21 mouse cellular contexts compared by ENCODE assay signal in genomic region chr7:65060163-65060799, GRCm38 (mm10).
DNase-seq lines count a peak whose midpoint lies in the region; ATAC-seq lines count a peak whose summit lies in the region.
"Had no signal": no experiment of that assay in that cellular context is flagged by ENCODE, and none has a peak within 500 bp of the region (broad histone marks: within the 10 kb centered on the region; RNA-seq: fewer than 3 reads in every experiment).

No protein-coding gene starts in this region.

- no peak overlapping the region for H3K27ac ChIP-seq in hindbrain, embryonic 12.5 days
- H3K27ac ChIP-seq in hindbrain, embryonic 10.5 days = no peak overlapping the region
- H3K27ac ChIP-seq in lung, embryonic 16.5 days (ENCODE audit: low read length) = no peak overlapping the region
- H3K27ac ChIP-seq in forebrain, embryonic 16.5 days (ENCODE audit: low read length) = no peak overlapping the region
- no peak overlapping the region for H3K27ac ChIP-seq in neural tube, embryonic 14.5 days (ENCODE audit: low read depth, low read length)
- H3K27ac ChIP-seq: embryonic facial prominence, embryonic 10.5 days; gastrocnemius, adult 2 months; heart, adult 2 months; limb, embryonic 15.5 days had no signal

- no peaks in the 10 kb centered on the region for H3K9me3 ChIP-seq in hindbrain, embryonic 12.5 days (replicated peaks)
- no peaks in the 10 kb centered on the region for H3K9me3 ChIP-seq in hindbrain, embryonic 10.5 days
- no peaks in the 10 kb centered on the region for H3K9me3 ChIP-seq in lung, embryonic 16.5 days (ENCODE audit: control insufficient read depth, low read length)
- H3K9me3 ChIP-seq in forebrain, embryonic 16.5 days (ENCODE audit: control insufficient read depth, low read length) = no peaks in the 10 kb centered on the region
- no peaks in the 10 kb centered on the region for H3K9me3 ChIP-seq in neural tube, embryonic 14.5 days (ENCODE audit: control insufficient read depth, low read length)
- H3K9me3 ChIP-seq: embryonic facial prominence, embryonic 10.5 days; limb, embryonic 15.5 days had no signal

- no peak overlapping the region for H3K9ac ChIP-seq in hindbrain, embryonic 12.5 days
- H3K9ac ChIP-seq in lung, embryonic 16.5 days (ENCODE audit: low read length) = no peak overlapping the region
- no peak overlapping the region for H3K9ac ChIP-seq in forebrain, embryonic 16.5 days (replicated peaks; ENCODE audit: low read depth, low read length)
- H3K9ac ChIP-seq in neural tube, embryonic 14.5 days (replicated peaks; ENCODE audit: low read depth, low read length) = no peak overlapping the region
- H3K9ac ChIP-seq: limb, embryonic 15.5 days had no signal

- no peaks in the 10 kb centered on the region for H3K36me3 ChIP-seq in hindbrain, embryonic 12.5 days
- no peaks in the 10 kb centered on the region for H3K36me3 ChIP-seq in hindbrain, embryonic 10.5 days
- no peaks in the 10 kb centered on the region for H3K36me3 ChIP-seq in lung, embryonic 16.5 days (ENCODE audit: control insufficient read depth, insufficient read depth, low read length)
- H3K36me3 ChIP-seq in forebrain, embryonic 16.5 days (ENCODE audit: control insufficient read depth, insufficient read depth) = no peaks in the 10 kb centered on the region
- H3K36me3 ChIP-seq in neural tube, embryonic 14.5 days (ENCODE audit: control insufficient read depth, insufficient read depth, low read length) = no peaks in the 10 kb centered on the region
- H3K36me3 ChIP-seq: embryonic facial prominence, embryonic 10.5 days; limb, embryonic 15.5 days had no signal

- no peak for DNase-seq in hindbrain, embryonic 10.5 days (ENCODE audit: low spot score)
- DNase-seq in lung, postnatal 10 days = no peak
- DNase-seq in urinary bladder, adult 18-20 months (ENCODE audit: low spot score in 2 of 2) = no peak
- no peak for DNase-seq in gastrocnemius, postnatal 14 days
- DNase-seq: cerebellum, adult 11-12 months; cerebellum, postnatal 36 days; gastrocnemius, adult 2 months; heart, adult 2 months; heart, postnatal 10 days; kidney, adult 11 months; lung, adult 2 months had no signal

- peak; percentile 38; the same call in 1 of the 2 replicates for ATAC-seq in hindbrain, embryonic 12.5 days (ENCODE audit: low FRiP score)
- peak; percentile 34; the same call in 1 of the 2 replicates for ATAC-seq in lung, embryonic 16.5 days (ENCODE audit: low read depth)
- peak; percentile 80 for ATAC-seq in forebrain, embryonic 16.5 days
- ATAC-seq in neural tube, embryonic 14.5 days (ENCODE audit: low read depth) = peak; percentile 65; the same call in 1 of the 2 replicates
- ATAC-seq: midbrain, embryonic 16.5 days; Patski had no signal

- 0 out of 2 replicates have a peak, but pooled peaks cover 8% of the 10 kb centered on the region for H3K4me1 ChIP-seq in hindbrain, embryonic 12.5 days
- peaks cover 15% of the 10 kb centered on the region for H3K4me1 ChIP-seq in hindbrain, embryonic 10.5 days (replicated peaks)
- H3K4me1 ChIP-seq in lung, embryonic 16.5 days (replicated peaks; ENCODE audit: control insufficient read depth, insufficient read depth, low read length) = no peaks in the 10 kb centered on the region
- H3K4me1 ChIP-seq in forebrain, embryonic 16.5 days (replicated peaks; ENCODE audit: control insufficient read depth, insufficient read depth, low read length) = no peaks in the 10 kb centered on the region
- H3K4me1 ChIP-seq in neural tube, embryonic 14.5 days (ENCODE audit: control insufficient read depth, insufficient read depth, low read length) = no peaks in the 10 kb centered on the region
- H3K4me1 ChIP-seq: limb, embryonic 15.5 days had no signal

- intact Hi-C loops in gastrocnemius, postnatal 14 days (cut with DNase I; ENCODE audit: low total_unique reads) = no loop called here

- 78% methylated on average over 7 of the region's 7 CpGs for WGBS in hindbrain, embryonic 12.5 days
- 78% methylated on average over 7 of the region's 7 CpGs for WGBS in hindbrain, embryonic 10.5 days
- 59% methylated on average over 7 of the region's 7 CpGs for WGBS in lung, embryonic 16.5 days
- WGBS in forebrain, embryonic 16.5 days = 39% methylated on average over 7 of the region's 7 CpGs
- 65% methylated on average over 7 of the region's 7 CpGs for whole genome bisulfite sequencing in neural tube, embryonic 14.5 days

- H3K4me3 ChIP-seq in hindbrain, embryonic 12.5 days = no peak overlapping the region
- H3K4me3 ChIP-seq in hindbrain, embryonic 10.5 days = no peak overlapping the region
- no peak overlapping the region for H3K4me3 ChIP-seq in lung, embryonic 16.5 days (ENCODE audit: low read length)
- H3K4me3 ChIP-seq in forebrain, embryonic 16.5 days (replicated peaks; ENCODE audit: low read length) = no peak overlapping the region
- no peak overlapping the region for H3K4me3 ChIP-seq in neural tube, embryonic 14.5 days (ENCODE audit: low read depth, low read length)
- H3K4me3 ChIP-seq: embryonic facial prominence, embryonic 10.5 days; erythroblast, embryonic 14.5 days; gastrocnemius, adult 2 months; heart, adult 2 months; layer of hippocampus, adult 2 months; limb, embryonic 15.5 days had no signal

- H3K27me3 ChIP-seq in hindbrain, embryonic 12.5 days = no peaks in the 10 kb centered on the region
- H3K27me3 ChIP-seq in hindbrain, embryonic 10.5 days (ENCODE audit: insufficient read depth, poor library complexity, severe bottlenecking) = no peaks in the 10 kb centered on the region; the same call in 1 of the 2 replicates
- no peaks in the 10 kb centered on the region for H3K27me3 ChIP-seq in lung, embryonic 16.5 days (ENCODE audit: control insufficient read depth, insufficient read depth, low read depth, low read length)
- no peaks in the 10 kb centered on the region for H3K27me3 ChIP-seq in forebrain, embryonic 16.5 days (replicated peaks; ENCODE audit: control insufficient read depth, insufficient read depth, low read length)
- no peaks in the 10 kb centered on the region for H3K27me3 ChIP-seq in neural tube, embryonic 14.5 days (ENCODE audit: control insufficient read depth, insufficient read depth, low read length)
- H3K27me3 ChIP-seq: limb, embryonic 15.5 days; Patski had no signal

- no peak overlapping the region for H3K4me2 ChIP-seq in hindbrain, embryonic 12.5 days (replicated peaks)
- H3K4me2 ChIP-seq in lung, embryonic 16.5 days (ENCODE audit: low read depth, low read length) = no peak overlapping the region
- H3K4me2 ChIP-seq in forebrain, embryonic 16.5 days (ENCODE audit: low read length) = no peak overlapping the region
- no peak overlapping the region for H3K4me2 ChIP-seq in neural tube, embryonic 14.5 days (ENCODE audit: low read depth, low read length)
- H3K4me2 ChIP-seq: limb, embryonic 15.5 days had no signal
